Mouse (Mus musculus): ENCODE results near the gene Dars2.

GRCm38 (mm10) chr1:161038968-161039721 lies 31.3 kb downstream of the Dars2 start:
- TF ChIP-seq EP300 (IDR thresholded peaks at IDR 0.05; ENCODE audit: low read depth) (no peak), CTCF (IDR thresholded peaks at IDR 0.05; ENCODE audit: low read depth) (no peak)

Measured in liver, embryonic 14.5 days (tissue).